Mouse (Mus musculus) myocyte (in vitro differentiated cells): ENCODE data around the gene 4933427D14Rik. TPM values are rescaled to one million over a fixed set of nuclear protein-coding genes. Genes with fewer than 3 reads are reported as not detected.
A peak's percentile ranks its signal among the peaks of the same experiment; 100 is the strongest.

Experiments used
- H3K27me3 ChIP-seq: one replicate; pipeline ENCODE4 v1.6.1; 2011; ENCODE audit not compliant: control insufficient read depth, insufficient read depth, insufficient read length
- H3K36me3 ChIP-seq: one replicate; pipeline ENCODE4 v1.6.1; 2011; ENCODE audit not compliant: control insufficient read depth, insufficient read depth
- H3K4me2 ChIP-seq: one replicate; pipeline ENCODE4 v1.6.1; 2011; ENCODE audit warnings: low read depth, control low read depth
- H3K4me3 ChIP-seq: one replicate; pipeline ENCODE4 v1.5.1; 2011; ENCODE audit warnings: mild to moderate bottlenecking, control low read depth, moderate library complexity
- H3K79me2 ChIP-seq: one replicate; pipeline ENCODE4 v1.6.1; 2011; ENCODE audit not compliant: control insufficient read depth, insufficient read depth
- H3ac ChIP-seq: one replicate; pipeline ENCODE4 v1.6.1; 2011; ENCODE audit not compliant: control insufficient read depth, insufficient read length
- CEBPB ChIP-seq: IDR thresholded peaks from 2 replicates; pipeline ENCODE4 v1.6.1; 2011; ENCODE audit warnings: mild to moderate bottlenecking, moderate library complexity; ENCODE audit not compliant: poor library complexity, insufficient read depth, severe bottlenecking
- E2F4 ChIP-seq: IDR thresholded peaks from one replicate; pipeline ENCODE4 v1.6.1; 2011; ENCODE audit warnings: mild to moderate bottlenecking, control low read depth, moderate library complexity; ENCODE audit not compliant: insufficient read depth
- MAX ChIP-seq: IDR thresholded peaks from one replicate; pipeline ENCODE4 v1.6.1; 2011; ENCODE audit warnings: low read depth, mild to moderate bottlenecking, control low read depth
- MYOD1 ChIP-seq, 3 experiments: IDR thresholded peaks; one replicate each; pipeline ENCODE4 v1.6.1; 2011; ENCODE audit warnings: control low read depth in 2 of 3, low read depth in 2 of 3, mild to moderate bottlenecking in 2 of 3, moderate library complexity in 1 of 3; ENCODE audit not compliant: insufficient read length in 2 of 3, control insufficient read depth in 1 of 3
- MYOG ChIP-seq, 3 experiments: IDR thresholded peaks; one replicate each; pipeline ENCODE4 v1.6.1; 2011; ENCODE audit warnings: control low read depth in 2 of 3, low read depth in 2 of 3, mild to moderate bottlenecking in 2 of 3; ENCODE audit not compliant: insufficient read length in 2 of 3, control insufficient read depth in 1 of 3, insufficient read depth in 1 of 3
- POLR2A ChIP-seq: IDR thresholded peaks from one replicate; pipeline ENCODE4 v1.6.1; 2011; ENCODE audit warnings: low read depth, mild to moderate bottlenecking, control low read depth, moderate library complexity; ENCODE audit not compliant: insufficient read length
- POLR2AphosphoS2 ChIP-seq: IDR thresholded peaks from one replicate; pipeline ENCODE4 v1.6.1; 2011; ENCODE audit warnings: low read depth, control low read depth; ENCODE audit not compliant: insufficient read length
- REST ChIP-seq: IDR thresholded peaks from one replicate; pipeline ENCODE4 v1.6.1; 2011; ENCODE audit warnings: mild to moderate bottlenecking, control low read depth, moderate library complexity; ENCODE audit not compliant: insufficient read depth, insufficient read length
- SRF ChIP-seq: IDR thresholded peaks from one replicate; pipeline ENCODE4 v1.6.1; 2011; ENCODE audit warnings: low read depth; ENCODE audit not compliant: control insufficient read depth, insufficient read length
- TCF12 ChIP-seq: IDR thresholded peaks from one replicate; pipeline ENCODE4 v1.6.1; 2011; ENCODE audit warnings: mild to moderate bottlenecking, control low read depth; ENCODE audit not compliant: poor library complexity, insufficient read depth, severe bottlenecking
- TCF3 ChIP-seq: IDR thresholded peaks from one replicate; pipeline ENCODE4 v1.6.1; 2011; ENCODE audit warnings: low read depth, control low read depth; ENCODE audit not compliant: insufficient read length
- USF1 ChIP-seq: IDR thresholded peaks from one replicate; pipeline ENCODE4 v1.6.1; 2011; ENCODE audit warnings: low read depth, mild to moderate bottlenecking, control low read depth, moderate library complexity
- polyA plus RNA-seq: library from polyadenylated mRNA; unstranded; fragments of >200 nt; fragmentation: generic; extraction: Trizol; gene quantifications from one replicate; pipeline ENCODE4 v1.2.1, GENCODE M21; 2012; ENCODE audit warnings: missing spikeins

4933427D14Rik gene
- polyA plus RNA-seq, 1 experiment = 2.8 TPM

GRCm38 (mm10) chr11:72221278-72221677, 14.0 kb upstream of the 4933427D14Rik start:
- Histone ChIP-seq H3K4me2 (no peak overlapping the region), H3K27me3 (no peaks in the 10 kb centered on the region), H3K36me3 (no peaks in the 10 kb centered on the region), H3ac (no peak overlapping the region), H3K79me2 (no peaks in the 10 kb centered on the region), H3K4me3 (no peak overlapping the region)
- no peak for TF ChIP-seq MYOD1 (IDR thresholded peaks at IDR 0.05; ENCODE audit: control insufficient read depth in 1 of 3, insufficient read length in 2 of 3, low read depth in 2 of 3)
- TF ChIP-seq POLR2AphosphoS2 = no peak
- no peak for TF ChIP-seq MYOG (IDR thresholded peaks at IDR 0.05; ENCODE audit: control insufficient read depth in 1 of 3, insufficient read depth in 1 of 3, insufficient read length in 2 of 3, low read depth in 2 of 3)
- no peak for TF ChIP-seq MAX
- no peak for TF ChIP-seq E2F4
- no peak for TF ChIP-seq TCF3
- TF ChIP-seq REST = no peak
- TF ChIP-seq CEBPB = no peak
- no peak for TF ChIP-seq SRF
- TF ChIP-seq USF1 = no peak
- TF ChIP-seq POLR2A = no peak
- TF ChIP-seq TCF12 = no peak

GRCm38 (mm10) chr11:72217116-72217515, 9.9 kb upstream of the 4933427D14Rik start:
- Histone ChIP-seq H3K79me2 (peaks cover 12% of the 10 kb centered on the region), H3ac (no peak overlapping the region), H3K27me3 (no peaks in the 10 kb centered on the region), H3K4me2 (no peak overlapping the region), H3K36me3 (peaks cover 7% of the 10 kb centered on the region), H3K4me3 (no peak overlapping the region)
- TF ChIP-seq E2F4 (no peak), POLR2A (no peak)

- Histone ChIP-seq H3ac (peak within 1 kb of the TSS; percentile 17), H3K4me3 (peak within 1 kb of the TSS; percentile 77), H3K79me2 (peaks cover 12% of the 10 kb centered on the region), H3K27me3 (no peaks in the 10 kb centered on the region), H3K36me3 (peaks cover 17% of the 10 kb centered on the region), H3K4me2 (peak within 1 kb of the TSS; percentile 97)
- TF ChIP-seq MAX (no peak), POLR2AphosphoS2 (peak; percentile 9), USF1 (no peak), CEBPB (no peak), TCF12 (no peak), POLR2A (peak; percentile 49)
These were observed 8.1 kb upstream of the 4933427D14Rik start, which contains the start of gene Med31 for GRCm38 (mm10) chr11:72215410-72215797. Gene Med31 (minus strand): TSS chr11:72215592.

- no peak for TF ChIP-seq TCF12
- TF ChIP-seq POLR2A = peak; percentile 86
- TF ChIP-seq SRF = peak; percentile 58
- peak; percentile 73 for TF ChIP-seq POLR2AphosphoS2
- no peak for TF ChIP-seq REST
- Histone ChIP-seq H3K79me2 (peaks cover 12% of the 10 kb centered on the region), H3ac (peak overlapping the region; percentile 17), H3K4me3 (peak overlapping the region; percentile 77), H3K36me3 (peaks cover 18% of the 10 kb centered on the region), H3K4me2 (peak overlapping the region; percentile 97), H3K27me3 (no peaks in the 10 kb centered on the region)
These were observed 7.5 kb upstream of the 4933427D14Rik start for GRCm38 (mm10) chr11:72214591-72215409.

- TF ChIP-seq TCF12 = no peak
- TF ChIP-seq USF1 = no peak
- TF ChIP-seq CEBPB = no peak
- no peak for TF ChIP-seq MYOD1 (IDR thresholded peaks at IDR 0.05; ENCODE audit: control insufficient read depth in 1 of 3, insufficient read length in 2 of 3, low read depth in 2 of 3)
- TF ChIP-seq POLR2A = no peak
- TF ChIP-seq MYOG (IDR thresholded peaks at IDR 0.05; ENCODE audit: control insufficient read depth in 1 of 3, insufficient read depth in 1 of 3, insufficient read length in 2 of 3, low read depth in 2 of 3) = no peak
- no peak for TF ChIP-seq POLR2AphosphoS2
- no peak for TF ChIP-seq SRF
- TF ChIP-seq TCF3 = no peak
- TF ChIP-seq E2F4 = no peak
- TF ChIP-seq REST = no peak
- no peak for TF ChIP-seq MAX
- Histone ChIP-seq H3K4me2 (peak overlapping the region; percentile 77), H3K36me3 (peaks cover 14% of the 10 kb centered on the region), H3ac (peak overlapping the region; percentile 71), H3K27me3 (no peaks in the 10 kb centered on the region), H3K79me2 (peaks cover 43% of the 10 kb centered on the region), H3K4me3 (peak overlapping the region; percentile 98)
These were observed 647 bp upstream of the 4933427D14Rik start for GRCm38 (mm10) chr11:72207834-72208377.
